Mouse (Mus musculus): ENCODE data around the gene Aven.

GRCm38 (mm10) chr2:112566290-112567085, 73.7 kb downstream of the Aven start:
- TF ChIP-seq CTCF (conservative IDR thresholded peaks at IDR 0.05; ENCODE audit: low read length) (no peak), POU5F1 (IDR thresholded peaks at IDR 0.05; ENCODE audit: borderline replicate concordance, low read length) (no peak)
